Mouse (Mus musculus): ENCODE data around the gene Grm2. TPM values are rescaled to one million over a fixed set of nuclear protein-coding genes. Genes with fewer than 3 reads are reported as not detected.
A peak's percentile ranks its signal among the peaks of the same experiment; 100 is the strongest.
"Not testable (repeated sequence)": the region's sequence is repeated elsewhere in the genome, so short reads cannot be mapped to it uniquely, and the experiment has no call there.

Gene Grm2
- total and polyA plus RNA-seq, 3 experiments: not detected

- DNase-seq: no peak
Observed at GRCm38 (mm10) chr9:106647226-106647625, 8.7 kb downstream of the Grm2 start.

- DNase-seq: no peak
Observed at GRCm38 (mm10) chr9:106645684-106646271, 10.1 kb downstream of the Grm2 start.

DNA sequence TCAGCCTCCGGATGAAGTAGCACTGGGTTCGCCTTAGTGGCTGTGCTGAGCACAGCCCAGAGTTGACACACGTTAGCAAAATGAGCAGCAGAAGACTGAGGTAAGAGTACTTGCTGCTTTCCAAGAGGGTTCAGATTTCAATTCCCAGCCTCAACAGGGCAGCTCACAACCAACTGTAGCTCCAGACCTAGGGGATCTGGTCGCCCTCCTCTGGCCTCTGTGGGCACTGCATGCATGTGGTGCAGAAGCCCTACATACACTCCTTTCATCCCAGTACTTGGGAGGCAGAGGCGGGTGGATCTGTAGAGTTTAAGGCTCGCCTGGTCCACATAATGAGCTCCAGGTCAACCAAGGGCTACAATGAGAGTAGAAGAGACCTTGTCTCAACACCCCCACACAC, 12.1 kb downstream of the Grm2 start:
- no peak for DNase-seq

DNA sequence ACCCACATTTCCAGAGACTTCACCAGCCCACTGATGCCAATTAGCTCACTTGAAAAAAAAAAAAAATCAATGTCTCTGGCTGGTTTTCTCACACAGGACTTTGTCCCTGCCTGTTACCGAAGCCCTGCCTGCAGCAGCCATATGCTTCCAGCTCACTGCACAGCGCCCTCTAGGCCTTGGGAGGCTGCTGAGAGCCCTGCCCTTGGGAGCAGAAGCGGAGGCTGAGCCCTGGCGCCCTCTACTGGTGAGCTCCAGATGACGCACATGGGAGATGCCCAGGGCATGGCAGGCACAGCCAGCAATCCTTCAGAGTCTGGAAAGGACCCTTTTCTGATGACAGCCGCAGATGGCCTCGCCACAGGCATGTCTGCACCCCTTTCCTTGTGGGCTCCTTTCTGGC, 12.8 kb downstream of the Grm2 start:
- peak; percentile 86 for DNase-seq

DNA sequence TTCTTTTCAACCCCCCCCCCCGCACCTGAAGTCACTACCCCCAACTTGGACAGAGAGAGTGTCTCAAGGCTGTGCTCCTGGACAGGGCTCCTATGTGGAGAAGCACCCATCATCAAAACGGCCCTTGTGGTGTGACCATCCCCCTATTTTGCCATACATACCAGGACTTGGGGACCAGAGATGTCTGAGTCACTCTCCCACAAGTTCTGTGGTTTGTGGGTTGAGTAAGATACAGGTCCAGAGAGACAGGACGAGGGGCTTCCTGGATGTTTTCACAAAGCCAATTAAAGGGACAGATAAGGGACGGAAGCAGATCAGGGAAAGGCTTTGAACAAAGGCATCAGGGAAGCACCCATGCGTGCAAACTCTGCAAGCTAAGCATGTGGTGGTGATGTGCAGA, 14.5 kb downstream of the Grm2 start:
- DNase-seq: no peak

DNA sequence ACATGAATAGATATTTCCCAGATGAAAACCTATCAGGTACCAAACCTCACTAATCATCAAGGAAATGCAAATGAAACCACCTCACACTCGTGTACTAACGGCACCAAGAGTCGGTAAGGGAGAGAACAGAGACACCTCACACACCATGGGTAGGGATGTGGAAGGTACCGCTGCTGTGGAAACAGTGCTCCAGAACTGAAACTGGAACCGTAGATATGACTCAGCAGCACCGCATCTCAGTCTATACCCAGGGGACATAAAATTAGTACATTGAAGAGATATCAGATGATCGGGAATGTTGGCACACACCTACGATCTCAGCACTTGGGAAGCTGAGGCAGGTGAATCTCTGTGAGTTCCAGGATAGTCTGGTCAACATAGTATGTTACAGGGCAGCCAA, 17.7 kb downstream of the Grm2 start:
- no peak for DNase-seq

DNA sequence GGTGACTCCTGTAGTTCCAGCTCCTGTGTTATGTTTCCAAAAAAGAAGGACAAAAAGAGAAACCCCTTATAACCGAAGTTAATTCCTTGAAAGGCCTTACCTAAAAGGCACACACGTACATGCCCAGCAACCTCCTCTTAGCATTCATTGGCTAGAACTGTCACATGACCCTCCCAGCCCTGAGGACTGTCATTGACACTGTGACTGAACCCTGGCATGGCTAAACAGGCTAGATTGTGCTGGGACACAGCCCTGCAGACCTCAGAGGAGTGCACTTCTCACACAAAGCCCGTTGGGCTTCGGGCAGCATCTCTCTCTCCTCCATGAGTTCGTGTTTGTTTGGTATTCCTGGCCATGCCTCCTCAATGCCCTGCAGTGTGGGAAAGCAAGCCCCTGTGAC, 23.7 kb downstream of the Grm2 start:
- DNase-seq: no peak

- DNase-seq: not testable (repeated sequence)
Observed at GRCm38 (mm10) chr9:106627796-106628195, 28.1 kb downstream of the Grm2 start.

DNA sequence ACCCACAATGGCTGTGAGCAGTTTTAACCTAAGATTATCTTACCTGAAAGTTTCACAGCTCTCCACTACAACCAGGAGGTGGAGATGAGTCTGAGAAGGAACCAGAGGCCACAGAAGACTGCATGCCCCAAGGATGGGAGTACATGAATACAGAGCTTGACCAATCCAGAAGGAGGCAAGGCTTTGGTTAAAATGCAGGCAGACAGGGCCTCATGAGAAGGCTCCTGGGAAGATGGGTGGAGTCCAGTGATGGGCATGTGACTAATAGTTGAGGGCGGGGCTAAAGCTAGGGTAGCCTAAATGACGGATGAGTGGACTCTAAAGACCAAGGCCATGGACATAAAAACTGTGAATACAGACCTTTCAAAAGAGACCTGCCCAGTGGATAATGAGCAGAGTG, 29.6 kb downstream of the Grm2 start, which contains the start of gene Iqcf6:
Gene Iqcf6, plus strand, starts transcription at position 301 of the 400 bp plus-strand sequence.
- DNase-seq: peak; percentile 13

DNA sequence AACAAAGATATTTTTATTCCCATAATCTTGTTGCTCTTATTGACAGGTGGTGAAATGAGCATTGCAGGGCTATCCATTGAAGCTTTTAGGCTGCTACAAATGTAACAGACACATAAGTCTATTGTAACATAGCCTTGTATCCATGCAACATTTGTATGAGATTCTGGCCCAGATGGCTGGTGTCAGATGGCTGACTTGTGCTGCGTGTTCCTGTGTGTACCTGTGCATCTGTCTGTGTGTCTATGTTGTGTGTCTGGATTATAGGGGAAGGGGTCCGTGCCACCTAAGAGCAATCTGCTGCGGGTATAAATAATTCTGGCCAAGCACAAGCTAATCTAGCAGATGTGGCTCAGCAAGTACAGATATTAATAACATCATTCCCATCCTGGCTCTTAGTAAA, 38.4 kb downstream of the Grm2 start:
- no peak for DNase-seq

DNA sequence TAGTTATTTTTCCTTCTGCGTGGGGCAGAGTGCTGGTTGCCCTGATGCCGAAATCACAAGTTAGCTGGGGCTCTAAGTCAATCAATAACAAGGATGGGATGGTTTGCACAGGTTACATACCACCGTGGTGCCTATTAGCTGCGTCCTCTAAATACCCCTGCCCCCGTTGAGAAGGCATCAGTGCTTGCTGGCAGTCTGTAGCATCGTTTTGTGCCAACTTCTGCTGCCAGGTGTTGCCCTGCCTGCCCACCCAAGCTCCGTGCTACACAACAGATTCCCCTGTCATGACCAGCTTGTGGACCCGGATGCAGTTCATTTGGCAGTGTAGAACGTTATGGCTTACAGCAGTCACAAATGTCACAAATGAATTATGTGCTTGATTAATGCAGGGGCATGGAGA, 39.6 kb downstream of the Grm2 start:
- no peak for DNase-seq

- DNase-seq: no peak
Observed at GRCm38 (mm10) chr9:106614616-106615015, 41.3 kb downstream of the Grm2 start.

- DNase-seq: no peak
Observed at GRCm38 (mm10) chr9:106613951-106614350, 41.9 kb downstream of the Grm2 start.

GRCm38 (mm10) chr9:106610727-106611126, 45.2 kb downstream of the Grm2 start:
- no peak for DNase-seq

- peak; percentile 33 for DNase-seq
Observed at GRCm38 (mm10) chr9:106600546-106600945, 55.3 kb downstream of the Grm2 start.

GRCm38 (mm10) chr9:106598466-106598865, 57.4 kb downstream of the Grm2 start:
- DNase-seq: peak; percentile 37

DNA sequence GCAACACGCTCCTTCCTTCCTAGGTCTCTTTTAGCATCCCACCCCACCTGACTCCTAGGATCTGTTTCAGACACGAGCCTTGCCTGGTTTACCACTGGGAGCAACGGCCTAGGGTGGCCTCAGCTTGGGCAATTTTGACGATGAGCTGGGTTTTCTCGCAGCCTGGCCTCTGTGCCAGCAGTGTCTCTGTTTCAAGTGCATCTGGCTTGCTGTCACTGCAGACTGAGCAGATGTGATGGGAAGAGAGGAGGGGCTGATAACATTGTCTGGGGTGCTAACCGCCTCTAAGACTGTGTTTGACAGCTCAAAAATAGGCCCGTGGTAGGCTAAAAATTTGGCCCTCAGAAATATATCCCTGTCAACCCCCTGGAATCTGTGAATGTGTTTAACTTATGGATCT, 60.0 kb downstream of the Grm2 start:
- no peak for DNase-seq

DNA sequence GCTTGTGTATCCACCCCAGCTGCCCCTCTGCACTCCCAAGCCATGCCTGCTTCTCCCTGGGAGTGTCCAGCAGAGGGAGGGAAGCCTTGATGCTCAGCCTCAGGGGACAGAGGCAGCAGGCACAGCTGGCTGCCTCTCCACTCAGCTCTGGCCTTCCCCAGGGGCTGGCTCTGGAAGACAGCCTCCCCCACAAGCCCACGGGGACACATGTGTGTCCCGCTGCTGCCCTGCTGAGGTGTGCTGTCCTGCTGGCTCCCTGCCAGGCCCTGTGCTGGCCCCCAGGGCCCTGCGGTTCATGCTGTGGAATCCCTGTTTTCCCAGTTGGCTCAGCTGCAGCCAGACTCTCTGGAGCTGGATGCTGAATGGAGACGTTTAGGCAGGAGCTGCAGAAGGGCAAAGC, 60.5 kb downstream of the Grm2 start:
- not testable (repeated sequence) for DNase-seq

Other genes starting within 250 kb of the Grm2 start
- gene Rpl29, start 226.6 kb downstream of the Grm2 start, total RNA-seq (2021): 100 to 1,000 TPM; 391 to 419 TPM
- 183 and 201 TPM in 2 replicates for gene Rpl29, start 226.6 kb downstream of the Grm2 start, polyA plus RNA-seq (2012; rRNA removed)
- 10 to 100 TPM; 12.2 to 16.9 TPM for gene Acy1, start 217.8 kb downstream of the Grm2 start, total RNA-seq (2021)
- 11.0 and 14.8 TPM in 2 replicates for gene Acy1, start 217.8 kb downstream of the Grm2 start, polyA plus RNA-seq (2012; rRNA removed)
- 10 to 100 TPM; 32.6 to 46.6 TPM for gene Abhd14b, start 208.6 kb downstream of the Grm2 start, total RNA-seq (2021)
- 144 and 175 TPM in 2 replicates for gene Abhd14b, start 208.6 kb downstream of the Grm2 start, polyA plus RNA-seq (2012; rRNA removed)
- 10 to 100 TPM; 18.8 to 25.9 TPM for gene Abhd14a, start 208.4 kb downstream of the Grm2 start, total RNA-seq (2021)
- 29.0 and 33.9 TPM in 2 replicates for gene Abhd14a, start 208.4 kb downstream of the Grm2 start, polyA plus RNA-seq (2012; rRNA removed)
- gene Pcbp4, start 202.8 kb downstream of the Grm2 start, total RNA-seq (2021): 10 to 100 TPM; 17.5 to 28.6 TPM
- gene Pcbp4, start 202.8 kb downstream of the Grm2 start, polyA plus RNA-seq (2012; rRNA removed): 56.4 and 90.6 TPM in 2 replicates
- under 1 TPM; 0.17 TPM for gene Gpr62, start 190.1 kb downstream of the Grm2 start, total RNA-seq (2021)
- gene Gpr62, start 190.1 kb downstream of the Grm2 start, polyA plus RNA-seq (2012; rRNA removed): 0.95 and 0.99 TPM in 2 replicates
- gene Rrp9, start 180.1 kb downstream of the Grm2 start, total RNA-seq (2021): 10 to 100 TPM; 41.2 to 47.0 TPM
- 36.8 and 42.2 TPM in 2 replicates for gene Rrp9, start 180.1 kb downstream of the Grm2 start, polyA plus RNA-seq (2012; rRNA removed)
- 10 to 100 TPM; 39.4 to 60.7 TPM for gene Parp3, start 179.1 kb downstream of the Grm2 start, total RNA-seq (2021)
- gene Parp3, start 179.1 kb downstream of the Grm2 start, polyA plus RNA-seq (2012; rRNA removed): 65.6 and 87.4 TPM in 2 replicates
- gene Iqcf1, start 156.1 kb downstream of the Grm2 start, total RNA-seq (2021): not detected
- gene Iqcf1, start 156.1 kb downstream of the Grm2 start, polyA plus RNA-seq (2012; rRNA removed): not detected in 2 replicates
- not detected for gene Iqcf5, start 141.5 kb downstream of the Grm2 start, total RNA-seq (2021)
- not detected in 2 replicates for gene Iqcf5, start 141.5 kb downstream of the Grm2 start, polyA plus RNA-seq (2012; rRNA removed)
- not detected for gene Iqcf3, start 94.5 kb downstream of the Grm2 start, total RNA-seq (2021)
- not detected in 2 replicates for gene Iqcf3, start 94.5 kb downstream of the Grm2 start, polyA plus RNA-seq (2012; rRNA removed)
- not detected for gene Iqcf4, start 85.1 kb downstream of the Grm2 start, total RNA-seq (2021)
- gene Iqcf4, start 85.1 kb downstream of the Grm2 start, polyA plus RNA-seq (2012; rRNA removed): not detected in 2 replicates
- not detected for gene Iqcf6, start 29.5 kb downstream of the Grm2 start, total RNA-seq (2021)
- not detected in 2 replicates for gene Iqcf6, start 29.5 kb downstream of the Grm2 start, polyA plus RNA-seq (2012; rRNA removed)
- 100 to 1,000 TPM; 128 to 130 TPM for gene Tex264, start 29.8 kb upstream of the Grm2 start, total RNA-seq (2021)
- 230 and 245 TPM in 2 replicates for gene Tex264, start 29.8 kb upstream of the Grm2 start, polyA plus RNA-seq (2012; rRNA removed)
- 10 to 100 TPM; 13.2 to 24.8 TPM for gene Rad54l2, start 133.1 kb upstream of the Grm2 start, total RNA-seq (2021)
- gene Rad54l2, start 133.1 kb upstream of the Grm2 start, polyA plus RNA-seq (2012; rRNA removed): 44.6 and 68.0 TPM in 2 replicates
- 10 to 100 TPM; 29.9 to 36.4 TPM for gene Dcaf1, start 165.8 kb upstream of the Grm2 start, total RNA-seq (2021)
- gene Dcaf1, start 165.8 kb upstream of the Grm2 start, polyA plus RNA-seq (2012; rRNA removed): 8.9 and 9.7 TPM in 2 replicates
- gene Rbm15b, start 231.3 kb upstream of the Grm2 start, total RNA-seq (2021): 10 to 100 TPM; 27.4 to 32.9 TPM
- gene Rbm15b, start 231.3 kb upstream of the Grm2 start, polyA plus RNA-seq (2012; rRNA removed): 11.2 and 12.7 TPM in 2 replicates
- 100 to 1,000 TPM; 284 to 321 TPM for gene Manf, start 235.9 kb upstream of the Grm2 start, total RNA-seq (2021)
- gene Manf, start 235.9 kb upstream of the Grm2 start, polyA plus RNA-seq (2012; rRNA removed): 20.4 and 36.8 TPM in 2 replicates

Data from adrenal gland, adult 2 months (tissue).